Mouse (Mus musculus): ENCODE results near the gene Sesn3. TPM values are rescaled to one million over a fixed set of nuclear protein-coding genes. Genes with fewer than 3 reads are reported as not detected.

Sesn3 gene
- polyA plus RNA-seq (2012; rRNA removed): 1.3 and 5.0 TPM in 2 replicates

GRCm38 (mm10) chr9:14274986-14275720, at the start of gene Sesn3:
Sesn3 (plus strand) TSS chr9:14275067.

DNA sequence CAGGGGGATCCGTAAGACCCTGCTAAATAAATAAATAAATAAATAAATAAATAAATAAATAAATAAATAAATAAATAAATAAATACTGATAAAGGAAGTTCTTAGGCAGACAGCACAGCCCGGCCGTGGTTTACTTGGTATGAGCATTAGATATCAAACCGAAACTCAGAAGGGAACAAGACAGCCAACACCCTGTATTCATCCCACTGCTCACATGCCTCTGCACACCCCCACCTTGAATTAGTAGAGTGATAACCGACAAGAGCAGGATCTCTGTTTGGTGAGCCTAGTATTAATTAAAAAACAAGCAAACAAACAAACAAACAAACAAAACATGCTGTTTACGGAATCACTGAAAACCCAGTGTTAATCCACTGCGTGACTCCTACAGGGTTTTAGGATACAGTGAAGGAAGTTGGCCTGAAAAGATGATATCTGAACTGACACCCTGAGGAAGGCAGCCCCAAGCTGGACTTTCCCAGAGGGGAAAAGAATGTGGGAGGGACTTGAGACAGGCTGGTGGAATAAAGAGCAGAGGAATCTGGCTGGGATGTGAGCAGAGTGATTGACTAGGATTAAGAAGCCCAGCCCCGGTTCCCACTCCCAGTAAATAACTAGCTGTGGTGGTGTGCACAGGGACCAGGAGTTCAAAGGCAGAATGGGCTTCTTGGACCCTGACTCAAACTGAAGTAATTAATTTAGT, 106.6 kb downstream of the Sesn3 start, which contains the start of gene Endod1:
Endod1 (minus strand) TSS at position 155 of the 703 bp plus-strand sequence.

Other genes with a start within 250 kb of the Sesn3 start
- gene Endod1, start 106.4 kb downstream of the Sesn3 start, polyA plus RNA-seq (2012; rRNA removed): 40.1 and 155 TPM in 2 replicates
- 0.06 TPM in 1 of 2 replicates, not detected in the other for gene Kdm4d, start 225.4 kb downstream of the Sesn3 start, polyA plus RNA-seq (2012; rRNA removed)
- gene Cwc15, start 225.6 kb downstream of the Sesn3 start, polyA plus RNA-seq (2012; rRNA removed): 1.0 and 1.6 TPM in 2 replicates